Comparison of ENCODE assay signal across 20 mouse cellular contexts in genomic region chr13:11868979-11869378, GRCm38 (mm10).
DNase-seq lines count a peak whose midpoint lies in the region; ATAC-seq lines count a peak whose summit lies in the region.
"Had no signal": no experiment of that assay in that cellular context is flagged by ENCODE, and none has a peak within 500 bp of the region (broad histone marks: within the 10 kb centered on the region; RNA-seq: fewer than 3 reads in every experiment).

No protein-coding gene starts in this region.

- H3K9ac ChIP-seq in forebrain, embryonic 15.5 days (replicated peaks) = no peak overlapping the region
- no peak overlapping the region for H3K9ac ChIP-seq in forebrain, embryonic 12.5 days
- H3K9ac ChIP-seq in neural tube, embryonic 14.5 days (replicated peaks; ENCODE audit: low read depth, low read length) = no peak overlapping the region
- H3K9ac ChIP-seq: kidney, embryonic 15.5 days; limb, embryonic 12.5 days; liver, embryonic 12.5 days; neural tube, embryonic 13.5 days had no signal

- no peak overlapping the region for H3K4me3 ChIP-seq in forebrain, embryonic 15.5 days
- H3K4me3 ChIP-seq in forebrain, embryonic 12.5 days (replicated peaks) = no peak overlapping the region
- no peak overlapping the region for H3K4me3 ChIP-seq in neural tube, embryonic 14.5 days (ENCODE audit: low read depth, low read length)
- H3K4me3 ChIP-seq: kidney, embryonic 15.5 days; limb, embryonic 12.5 days; liver, embryonic 12.5 days; neural tube, embryonic 13.5 days had no signal

- 63% methylated on average over 2 of the region's 2 CpGs for WGBS in forebrain, embryonic 15.5 days
- WGBS in forebrain, embryonic 12.5 days = 75% methylated on average over 2 of the region's 2 CpGs
- WGBS in neural tube, embryonic 14.5 days = 85% methylated on average over 2 of the region's 2 CpGs

- no peak overlapping the region for H3K4me2 ChIP-seq in forebrain, embryonic 15.5 days (replicated peaks)
- no peak overlapping the region for H3K4me2 ChIP-seq in forebrain, embryonic 12.5 days
- no peak overlapping the region for H3K4me2 ChIP-seq in neural tube, embryonic 14.5 days (ENCODE audit: low read depth, low read length)
- H3K4me2 ChIP-seq: kidney, embryonic 15.5 days; limb, embryonic 12.5 days; liver, embryonic 12.5 days; neural tube, embryonic 13.5 days had no signal

- H3K27ac ChIP-seq in forebrain, embryonic 15.5 days (replicated peaks) = no peak overlapping the region
- no peak overlapping the region for H3K27ac ChIP-seq in forebrain, embryonic 12.5 days
- no peak overlapping the region for H3K27ac ChIP-seq in neural tube, embryonic 14.5 days (ENCODE audit: low read depth, low read length)
- H3K27ac ChIP-seq: kidney, embryonic 15.5 days; limb, embryonic 12.5 days; liver, embryonic 12.5 days; neural tube, embryonic 13.5 days had no signal

- no peaks in the 10 kb centered on the region for H3K27me3 ChIP-seq in forebrain, embryonic 15.5 days
- no peaks in the 10 kb centered on the region for H3K27me3 ChIP-seq in forebrain, embryonic 12.5 days
- H3K27me3 ChIP-seq in neural tube, embryonic 14.5 days (ENCODE audit: control insufficient read depth, insufficient read depth, low read length) = no peaks in the 10 kb centered on the region
- H3K27me3 ChIP-seq: kidney, embryonic 15.5 days; limb, embryonic 12.5 days; liver, embryonic 12.5 days; neural tube, embryonic 13.5 days had no signal

- H3K4me1 ChIP-seq in forebrain, embryonic 15.5 days = no peaks in the 10 kb centered on the region
- no peaks in the 10 kb centered on the region for H3K4me1 ChIP-seq in forebrain, embryonic 12.5 days
- H3K4me1 ChIP-seq in neural tube, embryonic 14.5 days (ENCODE audit: control insufficient read depth, insufficient read depth, low read length) = no peaks in the 10 kb centered on the region
- H3K4me1 ChIP-seq: kidney, embryonic 15.5 days; limb, embryonic 12.5 days; liver, embryonic 12.5 days; neural tube, embryonic 13.5 days had no signal

- ATAC-seq in forebrain, embryonic 15.5 days (replicated peaks) = 0 out of 2 replicates have a peak, but pooled peaks have one; percentile 51
- no peak for ATAC-seq in forebrain, embryonic 12.5 days (ENCODE audit: low FRiP score)
- ATAC-seq in neural tube, embryonic 14.5 days (ENCODE audit: low read depth) = peak; percentile 59; the same call in 1 of the 2 replicates
- ATAC-seq: intestine, postnatal 0 days; liver, embryonic 12.5 days had no signal

- DNase-seq in layer of hippocampus, adult 18-20 months (ENCODE audit: low spot score in 2 of 2) = peak; percentile 36 to 57
- no peak for DNase-seq in layer of hippocampus, postnatal 36 days
- DNase-seq in neural tube, embryonic 10.5 days (ENCODE audit: extremely low spot score, low spot score) = no peak
- DNase-seq in thymus, postnatal 10 days (ENCODE audit: low spot score in 2 of 2) = no peak
- DNase-seq: B cell, adult 2 months; cerebellum, adult 9-10 months; embryo, embryonic 11 days; gastrocnemius, postnatal 25 days; kidney, postnatal 4 days; lung, adult 2 months; right cerebral cortex, postnatal 25 days; thymus, adult 2 months had no signal

- no peaks in the 10 kb centered on the region for H3K9me3 ChIP-seq in forebrain, embryonic 15.5 days
- no peaks in the 10 kb centered on the region for H3K9me3 ChIP-seq in forebrain, embryonic 12.5 days
- H3K9me3 ChIP-seq in neural tube, embryonic 14.5 days (ENCODE audit: control insufficient read depth, low read length) = no peaks in the 10 kb centered on the region
- H3K9me3 ChIP-seq: kidney, embryonic 15.5 days; limb, embryonic 12.5 days; liver, embryonic 12.5 days; neural tube, embryonic 13.5 days had no signal

- H3K36me3 ChIP-seq in forebrain, embryonic 15.5 days = no peaks in the 10 kb centered on the region
- no peaks in the 10 kb centered on the region for H3K36me3 ChIP-seq in forebrain, embryonic 12.5 days (replicated peaks)
- H3K36me3 ChIP-seq in neural tube, embryonic 14.5 days (ENCODE audit: control insufficient read depth, insufficient read depth, low read length) = no peaks in the 10 kb centered on the region
- H3K36me3 ChIP-seq: kidney, embryonic 15.5 days; limb, embryonic 12.5 days; liver, embryonic 12.5 days; neural tube, embryonic 13.5 days had no signal

Comparison
In these comparisons a context has a peak if more than half of its experiments do, and no peak if none do; other contexts are left out.
1. DNase-seq: peak in layer of hippocampus, adult 18-20 months (2 of 2); none in layer of hippocampus, postnatal 36 days (0 of 2), neural tube, embryonic 10.5 days (single experiment) and thymus, postnatal 10 days (0 of 2).